Mouse (Mus musculus) limb, embryonic 13.5 days (tissue): ENCODE results near the gene Lipc. TPM values are rescaled to one million over a fixed set of nuclear protein-coding genes. Genes with fewer than 3 reads are reported as not detected.

Source experiments
- ATAC-seq: fragments of 200-750 bp; cut with Nextera tagmentation; 2 replicates; pipeline ENCODE4 v1.8.0; 2017; ENCODE audit warnings: low read depth, moderate number of reproducible peaks, moderate TSS enrichment; ENCODE audit not compliant: low FRiP score
- H3K27ac ChIP-seq: fragments of 300-500 bp; sonication (generic); 2 replicates; pipeline ENCODE4 v1.5.1; 2015; ENCODE audit warnings: inconsistent platforms, mild to moderate bottlenecking, moderate library complexity
- H3K27me3 ChIP-seq: fragments of 300-500 bp; sonication (generic); 2 replicates; pipeline ENCODE4 v1.6.1; 2015; ENCODE audit warnings: mild to moderate bottlenecking, inconsistent platforms
- H3K36me3 ChIP-seq: fragments of 300-500 bp; sonication (generic); 2 replicates; pipeline ENCODE4 v1.6.1; 2015; ENCODE audit warnings: inconsistent platforms, mild to moderate bottlenecking, moderate library complexity
- H3K4me1 ChIP-seq: fragments of 300-500 bp; sonication (generic); 2 replicates; pipeline ENCODE4 v1.6.1; 2015; ENCODE audit warnings: inconsistent platforms
- H3K4me2 ChIP-seq: fragments of 300-500 bp; sonication (generic); replicated peaks from 2 replicates; pipeline ENCODE4 v1.6.1; 2015; ENCODE audit warnings: inconsistent platforms, mild to moderate bottlenecking, moderate library complexity
- H3K4me3 ChIP-seq: fragments of 300-500 bp; sonication (generic); 2 replicates; pipeline ENCODE4 v1.5.1; 2015; ENCODE audit warnings: moderate library complexity, mild to moderate bottlenecking, inconsistent platforms
- H3K9ac ChIP-seq: fragments of 300-500 bp; sonication (generic); 2 replicates; pipeline ENCODE4 v1.6.1; 2015; ENCODE audit warnings: mild to moderate bottlenecking, inconsistent platforms
- H3K9me3 ChIP-seq: fragments of 300-500 bp; sonication (generic); 2 replicates; pipeline ENCODE4 v1.6.1; 2016; ENCODE audit warnings: inconsistent platforms
- WGBS: fragments of 180-500 bp; shearing (Covaris S2); methylation state at CpG from one replicate; pipeline ENCODE4 v1.1.7; 2015; 5-methylcytosine and 5-hydroxymethylcytosine counted together
- polyA plus RNA-seq: library from polyadenylated mRNA; unstranded; fragments of >200 nt; fragmentation: Nextera tagmentation; extraction: Ambion mirVana; gene quantifications from 2 replicates; pipeline ENCODE4 v1.2.1, GENCODE M21; 2015

Lipc gene
- polyA plus RNA-seq, 1 experiment from 2014 or later = not detected

DNA sequence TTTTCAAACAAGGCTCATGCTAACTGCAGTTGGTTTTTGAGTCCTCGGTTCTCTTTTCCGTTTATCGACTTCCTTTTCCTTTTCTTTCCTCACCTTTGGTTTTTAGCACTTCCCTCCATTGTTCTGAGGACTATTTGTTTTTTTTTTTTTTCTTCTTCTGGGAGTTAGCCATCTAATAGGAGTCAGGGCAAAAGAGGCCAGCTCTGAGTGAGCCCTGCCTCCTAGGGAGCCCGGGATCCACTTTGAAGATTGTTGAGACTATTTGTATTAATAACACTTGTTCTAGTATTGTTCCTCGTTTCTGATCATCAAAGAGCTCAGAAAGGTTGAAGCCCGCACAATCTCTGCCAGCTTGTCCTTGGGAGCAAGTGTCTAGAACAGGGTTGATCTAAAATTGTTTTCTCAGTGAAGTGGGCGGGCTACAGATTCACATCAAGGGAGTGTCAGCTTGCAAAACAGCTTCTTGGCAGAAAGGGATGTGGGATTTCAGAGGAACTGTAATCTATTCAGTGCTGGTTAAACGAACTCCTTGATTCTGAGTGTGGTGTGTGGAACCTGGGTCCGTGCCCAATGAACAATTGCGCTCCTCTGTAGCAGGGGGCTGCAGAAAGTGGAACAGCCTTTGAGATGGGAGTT, 103.8 kb downstream of the Lipc start:
- no peak overlapping the region for H3K9ac ChIP-seq
- H3K27ac ChIP-seq = peak overlapping the region; percentile 28; the same call in 1 of the 2 replicates
- H3K4me1 ChIP-seq = peaks cover 8% of the 10 kb centered on the region

GRCm38 (mm10) chr9:70847627-70848051, 104.4 kb downstream of the Lipc start:
- H3K4me1 ChIP-seq = peaks cover 8% of the 10 kb centered on the region
- no peak overlapping the region for H3K9ac ChIP-seq
- peak overlapping the region; percentile 41 for H3K4me2 ChIP-seq
- no peaks in the 10 kb centered on the region for H3K36me3 ChIP-seq
- H3K27me3 ChIP-seq = no peaks in the 10 kb centered on the region
- H3K4me3 ChIP-seq = no peak overlapping the region; the same call in 1 of the 2 replicates
- H3K27ac ChIP-seq = peak overlapping the region; percentile 28; the same call in 1 of the 2 replicates
- 0 out of 2 replicates have a peak, but pooled peaks have one; percentile 48 for ATAC-seq
- WGBS = 28% methylated on average over 8 of the region's 8 CpGs
- no peaks in the 10 kb centered on the region for H3K9me3 ChIP-seq

More for the DNA sequence above, 103.8 kb downstream of the Lipc start:
- Histone ChIP-seq H3K4me2 (peak overlapping the region; percentile 41), H3K9me3 (no peaks in the 10 kb centered on the region), H3K36me3 (no peaks in the 10 kb centered on the region), H3K4me3 (no peak overlapping the region), H3K27me3 (no peaks in the 10 kb centered on the region)
- ATAC-seq = no peak
- 56% methylated on average over 10 of the region's 10 CpGs for WGBS

GRCm38 (mm10) chr9:70843270-70843669, 108.8 kb downstream of the Lipc start:
- WGBS = 90% methylated on average over 4 of the region's 4 CpGs
- no peaks in the 10 kb centered on the region for H3K9me3 ChIP-seq
- H3K4me1 ChIP-seq = peaks cover 16% of the 10 kb centered on the region
- H3K27me3 ChIP-seq = no peaks in the 10 kb centered on the region
- no peak for ATAC-seq
- H3K36me3 ChIP-seq = no peaks in the 10 kb centered on the region
- H3K27ac ChIP-seq = no peak overlapping the region
- H3K4me3 ChIP-seq = no peak overlapping the region
- H3K9ac ChIP-seq = no peak overlapping the region
- no peak overlapping the region for H3K4me2 ChIP-seq

- no peaks in the 10 kb centered on the region for H3K27me3 ChIP-seq
- no peak overlapping the region for H3K27ac ChIP-seq
- ATAC-seq = no peak
- no peak overlapping the region for H3K4me3 ChIP-seq
- H3K4me2 ChIP-seq = no peak overlapping the region
- no peak overlapping the region for H3K9ac ChIP-seq
- no peaks in the 10 kb centered on the region for H3K36me3 ChIP-seq
- 69% methylated on average over 6 of the region's 6 CpGs for WGBS
- H3K9me3 ChIP-seq = no peaks in the 10 kb centered on the region
- H3K4me1 ChIP-seq = peaks cover 8% of the 10 kb centered on the region
These were observed 109.6 kb downstream of the Lipc start for GRCm38 (mm10) chr9:70842300-70842941.

DNA sequence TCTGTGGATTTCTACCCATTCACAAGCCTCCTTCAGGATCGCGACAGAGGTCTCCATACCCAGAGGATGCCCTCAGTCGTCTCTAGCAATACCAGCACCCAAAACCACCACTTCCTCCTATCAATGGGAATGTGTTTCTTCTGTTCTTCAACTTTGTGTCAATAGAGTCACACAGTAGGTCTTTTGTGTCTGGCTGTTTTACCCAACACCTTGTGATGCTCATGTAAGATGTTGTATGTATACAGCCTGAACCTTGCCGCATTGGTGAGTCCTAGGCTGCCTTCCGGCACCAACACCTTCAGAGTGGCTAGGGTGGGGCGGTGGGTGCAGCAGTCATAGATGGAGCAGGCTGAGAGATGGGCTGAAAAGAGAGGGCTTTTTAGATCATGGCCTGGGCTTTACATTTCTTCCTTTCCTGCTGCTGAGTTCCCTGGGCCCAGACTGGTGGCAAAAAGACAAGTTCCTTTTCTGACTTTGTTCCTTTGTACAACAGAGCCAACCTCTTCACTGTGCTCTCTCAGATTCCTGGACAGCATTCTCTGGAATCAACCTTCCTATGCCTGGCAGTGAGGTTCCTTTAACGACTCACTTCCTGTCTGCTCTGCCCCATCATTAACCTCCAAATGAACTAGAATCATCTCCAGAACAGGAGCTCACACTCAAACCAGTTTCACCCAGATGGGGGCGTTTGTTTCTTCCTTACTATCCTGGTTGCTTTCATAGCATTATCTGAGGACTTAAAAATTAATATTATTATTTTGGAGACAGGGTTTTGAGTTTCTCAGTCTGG, 110.4 kb downstream of the Lipc start:
- WGBS = 76% methylated on average over 8 of the region's 8 CpGs
- no peak overlapping the region for H3K4me2 ChIP-seq
- peaks cover 8% of the 10 kb centered on the region for H3K4me1 ChIP-seq
- H3K36me3 ChIP-seq = no peaks in the 10 kb centered on the region
- H3K9me3 ChIP-seq = no peaks in the 10 kb centered on the region
- H3K4me3 ChIP-seq = no peak overlapping the region
- ATAC-seq = no peak
- no peaks in the 10 kb centered on the region for H3K27me3 ChIP-seq
- no peak overlapping the region for H3K27ac ChIP-seq
- no peak overlapping the region for H3K9ac ChIP-seq

GRCm38 (mm10) chr9:70840861-70841341, 111.1 kb downstream of the Lipc start:
- H3K4me2 ChIP-seq = no peak overlapping the region
- H3K4me1 ChIP-seq = peaks cover 8% of the 10 kb centered on the region
- H3K9me3 ChIP-seq = no peaks in the 10 kb centered on the region
- H3K9ac ChIP-seq = no peak overlapping the region
- 44% methylated on average over 6 of the region's 6 CpGs for WGBS
- H3K4me3 ChIP-seq = no peak overlapping the region
- no peaks in the 10 kb centered on the region for H3K36me3 ChIP-seq
- ATAC-seq = no peak
- no peaks in the 10 kb centered on the region for H3K27me3 ChIP-seq
- H3K27ac ChIP-seq = peak overlapping the region; percentile 28; the same call in 1 of the 2 replicates

GRCm38 (mm10) chr9:70838132-70838911, 113.7 kb downstream of the Lipc start:
- H3K9me3 ChIP-seq = no peaks in the 10 kb centered on the region
- no peak overlapping the region for H3K27ac ChIP-seq
- H3K4me2 ChIP-seq = no peak overlapping the region
- ATAC-seq = no peak
- H3K4me1 ChIP-seq = peaks cover 13% of the 10 kb centered on the region
- H3K36me3 ChIP-seq = no peaks in the 10 kb centered on the region
- H3K9ac ChIP-seq = no peak overlapping the region
- no peaks in the 10 kb centered on the region for H3K27me3 ChIP-seq
- H3K4me3 ChIP-seq = no peak overlapping the region
- WGBS = 82% methylated on average over 10 of the region's 10 CpGs

DNA sequence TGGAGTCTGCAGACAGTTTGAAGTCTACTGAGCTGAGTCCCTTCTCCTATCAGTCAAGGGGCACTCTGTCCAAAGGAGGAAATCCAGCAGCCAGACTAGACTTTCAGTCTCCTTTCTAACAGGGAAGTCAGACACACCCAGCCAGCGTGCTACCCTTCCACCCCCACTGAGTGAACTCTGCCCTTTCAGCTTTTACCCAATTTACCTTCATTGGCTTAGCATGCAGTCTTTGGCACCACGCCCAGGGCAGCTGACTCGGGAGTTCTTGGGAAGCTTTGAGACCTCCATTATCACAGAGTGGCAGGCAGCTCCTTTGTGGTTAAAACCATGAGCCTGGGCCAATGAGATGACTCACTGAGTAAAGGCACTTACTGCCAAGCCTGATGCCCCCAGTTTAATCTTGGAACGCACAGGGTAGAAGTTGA, 117.3 kb downstream of the Lipc start:
- Histone ChIP-seq H3K27ac (0 out of 2 replicates have a peak overlapping the region, but pooled peaks have one; percentile 48), H3K4me2 (no peak overlapping the region), H3K27me3 (no peaks in the 10 kb centered on the region), H3K4me3 (no peak overlapping the region), H3K9me3 (no peaks in the 10 kb centered on the region), H3K4me1 (peaks cover 5% of the 10 kb centered on the region; the same call in 1 of the 2 replicates), H3K36me3 (no peaks in the 10 kb centered on the region), H3K9ac (no peak overlapping the region)
- no peak for ATAC-seq
- 43% methylated on average over 4 of the region's 4 CpGs for WGBS

GRCm38 (mm10) chr9:70834217-70834616, 117.8 kb downstream of the Lipc start:
- H3K9me3 ChIP-seq = no peaks in the 10 kb centered on the region
- no peaks in the 10 kb centered on the region for H3K36me3 ChIP-seq
- no peaks in the 10 kb centered on the region for H3K27me3 ChIP-seq
- no peak overlapping the region for H3K4me2 ChIP-seq
- 0 out of 2 replicates have a peak overlapping the region, but pooled peaks have one; percentile 48 for H3K27ac ChIP-seq
- ATAC-seq = no peak
- H3K4me3 ChIP-seq = no peak overlapping the region
- peaks cover 5% of the 10 kb centered on the region; the same call in 1 of the 2 replicates for H3K4me1 ChIP-seq
- WGBS = 84% methylated on average over 3 of the region's 3 CpGs
- no peak overlapping the region for H3K9ac ChIP-seq

DNA sequence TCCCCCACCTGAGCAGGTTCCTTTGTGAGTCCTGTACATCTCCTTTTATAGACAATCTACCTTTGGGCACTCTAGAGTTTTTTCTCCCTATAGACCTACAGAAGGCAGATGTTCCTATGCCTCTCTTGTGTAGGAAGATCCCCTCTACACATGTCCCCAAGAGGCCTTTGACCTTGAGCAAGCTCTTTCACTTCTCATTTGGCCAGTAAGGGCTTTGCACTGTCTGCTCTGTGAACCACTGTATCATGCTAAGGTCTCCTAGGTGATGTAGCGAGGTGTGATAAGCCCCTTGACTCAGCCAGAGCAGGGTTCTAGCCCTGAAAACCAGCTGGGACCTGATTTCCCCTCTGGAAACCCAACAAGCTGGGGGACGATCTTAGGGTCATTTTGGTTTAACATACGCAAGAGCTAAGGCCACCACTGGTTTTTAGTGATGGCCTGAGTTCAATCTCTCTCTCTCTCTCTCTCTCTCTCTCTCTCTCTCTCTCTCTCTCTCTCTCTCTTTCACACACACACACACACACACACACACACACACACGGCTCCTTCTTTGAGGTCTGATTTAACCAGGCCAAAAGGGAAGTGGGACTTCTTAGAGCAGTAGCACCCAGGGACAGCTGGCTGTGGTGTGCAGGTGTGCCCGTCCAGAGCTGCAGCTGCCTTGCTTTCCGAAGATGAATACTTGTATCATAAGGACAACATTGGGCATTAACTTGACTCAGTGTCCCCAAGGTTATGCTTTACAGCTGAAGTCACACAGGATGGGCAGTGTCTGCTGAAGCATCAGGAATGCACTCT, 118.7 kb downstream of the Lipc start:
- no peak overlapping the region for H3K27ac ChIP-seq
- H3K9ac ChIP-seq = no peak overlapping the region
- H3K9me3 ChIP-seq = no peaks in the 10 kb centered on the region
- H3K36me3 ChIP-seq = no peaks in the 10 kb centered on the region
- no peak overlapping the region for H3K4me2 ChIP-seq
- no peak overlapping the region for H3K4me3 ChIP-seq
- H3K27me3 ChIP-seq = no peaks in the 10 kb centered on the region
- peaks cover 5% of the 10 kb centered on the region; the same call in 1 of the 2 replicates for H3K4me1 ChIP-seq
- WGBS = 83% methylated on average over 6 of the region's 6 CpGs
- no peak for ATAC-seq

DNA sequence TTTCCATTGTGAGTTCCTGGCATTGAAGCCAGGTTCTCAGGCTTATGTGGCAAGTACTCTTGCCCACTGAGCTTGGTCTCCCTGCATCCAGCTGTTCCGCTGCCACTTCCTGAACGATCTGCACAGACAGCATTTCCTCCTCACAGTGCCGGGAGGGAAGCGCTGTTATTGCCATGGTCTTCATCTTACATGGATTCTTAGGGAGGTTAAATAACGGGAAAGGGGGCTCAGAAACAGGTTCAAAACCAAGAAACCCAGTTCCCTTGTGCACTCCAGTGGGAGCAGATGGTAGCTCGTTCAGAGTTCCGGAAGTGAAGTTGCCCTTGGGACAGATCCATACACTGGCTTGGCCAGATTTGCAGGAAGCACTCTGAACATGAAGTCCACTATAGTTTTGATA, 119.8 kb downstream of the Lipc start:
- WGBS = 68% methylated on average over 7 of the region's 7 CpGs
- Histone ChIP-seq H3K27me3 (no peaks in the 10 kb centered on the region), H3K4me2 (no peak overlapping the region), H3K4me1 (peaks cover 5% of the 10 kb centered on the region; the same call in 1 of the 2 replicates), H3K4me3 (no peak overlapping the region), H3K9me3 (no peaks in the 10 kb centered on the region), H3K27ac (no peak overlapping the region), H3K36me3 (no peaks in the 10 kb centered on the region), H3K9ac (no peak overlapping the region)
- no peak for ATAC-seq
